Mouse (Mus musculus) intestine, embryonic 14.5 days (tissue): ENCODE measurements around the gene Tpm3. TPM values are rescaled to one million over a fixed set of nuclear protein-coding genes. Genes with fewer than 3 reads are reported as not detected.

Experiments
- ATAC-seq: fragments of 200-750 bp; cut with Nextera tagmentation; replicated peaks from 2 replicates; pipeline ENCODE4 v1.8.0; 2017; ENCODE audit warnings: low read depth, moderate number of reproducible peaks, moderate TSS enrichment, moderate library complexity; ENCODE audit not compliant: low FRiP score, low TSS enrichment
- DNase-seq: peaks from one replicate; pipeline ENCODE4 v3.0.0-alpha.2; 2018; ENCODE audit warnings: low spot score
- H3K27ac ChIP-seq: fragments of 300-500 bp; sonication (generic); 2 replicates; pipeline ENCODE4 v1.5.1; 2014; ENCODE audit warnings: low read depth, mild to moderate bottlenecking, control low read depth
- H3K27me3 ChIP-seq: fragments of 300-500 bp; sonication (generic); replicated peaks from 2 replicates; pipeline ENCODE4 v1.6.1; 2014; ENCODE audit warnings: low read length, control low read depth; ENCODE audit not compliant: control insufficient read depth, insufficient read depth
- H3K36me3 ChIP-seq: fragments of 300-500 bp; sonication (generic); 2 replicates; pipeline ENCODE4 v1.6.1; 2014; ENCODE audit warnings: low read length, control low read depth; ENCODE audit not compliant: control insufficient read depth, insufficient read depth
- H3K4me1 ChIP-seq: fragments of 300-500 bp; sonication (generic); replicated peaks from 2 replicates; pipeline ENCODE4 v1.6.1; 2014; ENCODE audit warnings: low read length, control low read depth, mixed read lengths; ENCODE audit not compliant: control insufficient read depth, insufficient read depth
- H3K4me2 ChIP-seq: fragments of 300-500 bp; sonication (generic); 2 replicates; pipeline ENCODE4 v1.6.1; 2014; ENCODE audit warnings: low read length
- H3K4me3 ChIP-seq: fragments of 300-500 bp; sonication (generic); 2 replicates; pipeline ENCODE4 v1.5.1; 2014; ENCODE audit warnings: low read depth, low read length, control low read depth, mixed read lengths
- H3K9ac ChIP-seq: fragments of 300-500 bp; sonication (generic); 2 replicates; pipeline ENCODE4 v1.6.1; 2014; ENCODE audit warnings: mild to moderate bottlenecking, low read length
- H3K9me3 ChIP-seq: fragments of 300-500 bp; sonication (generic); 2 replicates; pipeline ENCODE4 v1.6.1; 2016; ENCODE audit warnings: low read length, control low read depth; ENCODE audit not compliant: control insufficient read depth
- WGBS: fragments of 180-500 bp; shearing (Covaris S2); extraction: QIAGEN DNeasy Blood & Tissue Kit; methylation state at CpG from one replicate; pipeline ENCODE4 v1.1.7; 2014; 5-methylcytosine and 5-hydroxymethylcytosine counted together
- polyA plus RNA-seq: library from polyadenylated mRNA; unstranded; fragments of >200 nt; fragmentation: Nextera tagmentation; extraction: Ambion mirVana; gene quantifications from 2 replicates; pipeline ENCODE4 v1.2.1, GENCODE M21; 2014

Gene Tpm3
- polyA plus RNA-seq, result 574 and 579 TPM in 2 replicates

GRCm38 (mm10) chr3:90072294-90072693 lies at the start of gene Tpm3:
Tpm3 (plus strand) TSS chr3:90072649.
- no peaks in the 10 kb centered on the region for H3K27me3 ChIP-seq

GRCm38 (mm10) chr3:90034653-90035052 lies 37.8 kb upstream of the Tpm3 start:
- no peak overlapping the region for H3K27ac ChIP-seq
- no peaks in the 10 kb centered on the region for H3K9me3 ChIP-seq
- H3K4me3 ChIP-seq, result no peak overlapping the region
- H3K27me3 ChIP-seq, result no peaks in the 10 kb centered on the region
- H3K4me2 ChIP-seq, result no peak overlapping the region
- ATAC-seq (no peak), DNase-seq (no peak)
- WGBS, result 93% methylated on average over 2 of the region's 2 CpGs
- H3K9ac ChIP-seq, result no peak overlapping the region
- no peaks in the 10 kb centered on the region for H3K4me1 ChIP-seq
- H3K36me3 ChIP-seq, result peaks cover 93% of the 10 kb centered on the region

More at GRCm38 (mm10) chr3:90072294-90072693, at the start of gene Tpm3:
- ATAC-seq (no peak), DNase-seq (no peak)
- Histone ChIP-seq H3K9me3 (no peaks in the 10 kb centered on the region), H3K4me3 (no peak within 1 kb of the TSS), H3K27ac (no peak within 1 kb of the TSS), H3K4me2 (no peak within 1 kb of the TSS), H3K9ac (no peak within 1 kb of the TSS), H3K4me1 (peaks cover 5% of the 10 kb centered on the region; the same call in 1 of the 2 replicates), H3K36me3 (no peaks in the 10 kb centered on the region)
- WGBS, result 65% methylated on average over 4 of the region's 4 CpGs

GRCm38 (mm10) chr3:90036263-90036662 lies 36.2 kb upstream of the Tpm3 start:
- no peak overlapping the region for H3K4me2 ChIP-seq
- no peaks in the 10 kb centered on the region for H3K4me1 ChIP-seq
- H3K4me3 ChIP-seq, result no peak overlapping the region
- no peak for ATAC-seq
- no peaks in the 10 kb centered on the region for H3K9me3 ChIP-seq
- WGBS, result 97% methylated on average over 1 of the region's 1 CpGs
- H3K27ac ChIP-seq, result no peak overlapping the region
- peaks cover 92% of the 10 kb centered on the region for H3K36me3 ChIP-seq
- H3K27me3 ChIP-seq, result no peaks in the 10 kb centered on the region
- DNase-seq, result no peak
- H3K9ac ChIP-seq, result no peak overlapping the region

GRCm38 (mm10) chr3:90049691-90050090 lies 22.8 kb upstream of the Tpm3 start:
- Histone ChIP-seq H3K27me3 (no peaks in the 10 kb centered on the region), H3K27ac (no peak overlapping the region), H3K4me1 (peaks cover 18% of the 10 kb centered on the region), H3K4me3 (no peak overlapping the region), H3K9me3 (no peaks in the 10 kb centered on the region), H3K9ac (no peak overlapping the region), H3K36me3 (peaks cover 30% of the 10 kb centered on the region), H3K4me2 (no peak overlapping the region)
- ATAC-seq, result no peak
- no peak for DNase-seq
- 61% methylated on average over 3 of the region's 3 CpGs for WGBS

GRCm38 (mm10) chr3:90051441-90052350 lies 20.8 kb upstream of the Tpm3 start, which contains the start of gene 4933434E20Rik:
4933434E20Rik (plus strand) TSS chr3:90051636.
- H3K27ac ChIP-seq, result peak within 1 kb of the TSS; percentile 95
- H3K36me3 ChIP-seq, result peaks cover 30% of the 10 kb centered on the region
- no peaks in the 10 kb centered on the region for H3K9me3 ChIP-seq
- H3K27me3 ChIP-seq, result no peaks in the 10 kb centered on the region
- ATAC-seq (peak; percentile 76), DNase-seq (peak; percentile 83)
- H3K4me1 ChIP-seq, result peaks cover 18% of the 10 kb centered on the region
- WGBS, result 2% methylated on average over 40 of the region's 43 CpGs
- peak within 1 kb of the TSS; percentile 57 for H3K4me2 ChIP-seq
- H3K4me3 ChIP-seq, result peak within 1 kb of the TSS; percentile 93
- peak within 1 kb of the TSS; percentile 97 for H3K9ac ChIP-seq

- H3K4me2 ChIP-seq, result peak within 1 kb of the TSS; percentile 72
- H3K4me3 ChIP-seq, result peak within 1 kb of the TSS; percentile 93
- H3K36me3 ChIP-seq, result peaks cover 30% of the 10 kb centered on the region
- H3K9ac ChIP-seq, result peak within 1 kb of the TSS; percentile 97
- H3K27me3 ChIP-seq, result no peaks in the 10 kb centered on the region
- ATAC-seq, result peak; percentile 94
- WGBS, result under 1% methylated on average over 81 of the region's 81 CpGs
- H3K27ac ChIP-seq, result peak within 1 kb of the TSS; percentile 95
- peak; percentile 97 for DNase-seq
- H3K9me3 ChIP-seq, result no peaks in the 10 kb centered on the region
- peaks cover 18% of the 10 kb centered on the region for H3K4me1 ChIP-seq
These were observed 19.9 kb upstream of the Tpm3 start, which contains the start of gene Ubap2l for GRCm38 (mm10) chr3:90052351-90053241. Ubap2l (minus strand) TSS chr3:90052628.

GRCm38 (mm10) chr3:90061549-90061948 lies 10.9 kb upstream of the Tpm3 start:
- Histone ChIP-seq H3K9ac (no peak overlapping the region), H3K9me3 (no peaks in the 10 kb centered on the region), H3K4me1 (no peaks in the 10 kb centered on the region), H3K36me3 (peaks cover 56% of the 10 kb centered on the region), H3K27me3 (no peaks in the 10 kb centered on the region), H3K27ac (no peak overlapping the region), H3K4me3 (no peak overlapping the region), H3K4me2 (no peak overlapping the region)
- 93% methylated on average over 6 of the region's 6 CpGs for whole genome bisulfite sequencing
- DNase-seq (no peak), ATAC-seq (no peak)

GRCm38 (mm10) chr3:90062539-90062938 lies 9.9 kb upstream of the Tpm3 start:
- Histone ChIP-seq H3K27me3 (no peaks in the 10 kb centered on the region), H3K9ac (no peak overlapping the region), H3K4me2 (no peak overlapping the region), H3K36me3 (peaks cover 46% of the 10 kb centered on the region), H3K4me1 (no peaks in the 10 kb centered on the region), H3K4me3 (no peak overlapping the region), H3K27ac (no peak overlapping the region), H3K9me3 (no peaks in the 10 kb centered on the region)
- DNase-seq, result no peak
- 67% methylated on average over 2 of the region's 2 CpGs for WGBS
- no peak for ATAC-seq
